Mouse (Mus musculus) spleen, postnatal 4 days (tissue): Measurements from ENCODE around the gene Hist4h4.
A peak's percentile ranks its signal among the peaks of the same experiment; 100 is the strongest.

Experiments used
- DNase-seq, 2 experiments: peaks; one replicate each; pipeline ENCODE4 v3.0.0; 2022; ENCODE audit warnings: low spot score in 2 of 2

The Hist4h4 gene

GRCm38 (mm10) chr6:136782761-136783160, 21.5 kb downstream of the Hist4h4 start:
- no peak for DNase-seq

GRCm38 (mm10) chr6:136782146-136782545, 22.1 kb downstream of the Hist4h4 start:
- DNase-seq, result no peak

GRCm38 (mm10) chr6:136781377-136781986, 22.7 kb downstream of the Hist4h4 start, which contains the start of gene Gucy2c:
Gene Gucy2c, minus strand, starts transcription at chr6:136781765.
- DNase-seq, result no peak

GRCm38 (mm10) chr6:136776392-136776791, 27.8 kb downstream of the Hist4h4 start:
- DNase-seq, result no peak

DNA sequence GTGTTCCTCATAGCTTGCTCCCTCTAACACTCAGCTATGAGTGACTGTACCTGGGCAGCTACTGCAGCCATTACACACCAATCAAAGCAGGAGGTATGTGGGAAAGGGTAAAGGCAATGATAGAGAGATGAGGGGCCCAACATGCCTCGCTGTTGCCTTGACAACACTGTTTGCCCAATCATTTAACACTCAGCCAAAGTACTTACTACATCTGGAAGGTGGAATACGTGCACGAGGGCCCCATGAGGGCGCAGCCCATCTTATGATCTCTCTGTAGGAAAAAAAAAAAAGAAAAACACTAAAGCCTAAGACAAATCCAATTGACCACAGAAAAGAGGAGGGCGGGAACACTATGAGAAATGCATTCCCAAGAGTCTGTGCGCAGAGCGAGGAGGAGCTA, 34.4 kb downstream of the Hist4h4 start:
- peak in 1 of 2 experiments; percentile 15 for DNase-seq

GRCm38 (mm10) chr6:136769143-136769542, 35.1 kb downstream of the Hist4h4 start:
- DNase-seq, result peak in 1 of 2 experiments; percentile 46

- no peak for DNase-seq
Measured at GRCm38 (mm10) chr6:136763912-136764311, 40.3 kb downstream of the Hist4h4 start.
